Mouse (Mus musculus) spleen, postnatal 10 days (tissue): ENCODE results near the gene Atp6v0a4.

ENCODE experiments used
- DNase-seq, 2 experiments: peaks; one replicate each; pipeline ENCODE4 v3.0.0; 2021 to 2022; ENCODE audit warnings: low spot score in 2 of 2

Atp6v0a4 gene

DNA sequence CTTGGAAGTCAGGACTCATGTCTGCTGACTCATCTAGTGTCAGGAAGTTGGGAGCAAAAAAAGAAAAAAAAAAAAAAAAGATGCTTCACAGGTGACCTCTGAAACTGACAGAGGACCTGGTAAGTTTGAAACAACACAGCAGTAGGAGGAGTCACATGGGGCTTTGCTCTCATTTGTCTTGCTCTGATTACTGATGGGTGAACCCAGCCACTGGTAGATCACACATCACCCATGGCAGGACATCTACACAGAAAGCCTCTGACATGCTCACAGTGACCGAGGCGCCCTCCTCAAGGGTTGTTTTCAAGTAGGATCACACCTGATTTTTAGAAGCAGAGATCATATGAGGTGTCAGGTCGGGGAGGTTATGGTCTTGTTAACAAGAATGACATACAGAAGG lies 1.1 kb upstream of the Atp6v0a4 start:
- no peak for DNase-seq

GRCm38 (mm10) chr6:38124882-38125281 lies 496 bp upstream of the Atp6v0a4 start:
- no peak for DNase-seq

GRCm38 (mm10) chr6:38123471-38124206 lies 747 bp downstream of the Atp6v0a4 start:
- no peak for DNase-seq

- DNase-seq: no peak
Observed at GRCm38 (mm10) chr6:38122791-38123190, 1.6 kb downstream of the Atp6v0a4 start.

DNA sequence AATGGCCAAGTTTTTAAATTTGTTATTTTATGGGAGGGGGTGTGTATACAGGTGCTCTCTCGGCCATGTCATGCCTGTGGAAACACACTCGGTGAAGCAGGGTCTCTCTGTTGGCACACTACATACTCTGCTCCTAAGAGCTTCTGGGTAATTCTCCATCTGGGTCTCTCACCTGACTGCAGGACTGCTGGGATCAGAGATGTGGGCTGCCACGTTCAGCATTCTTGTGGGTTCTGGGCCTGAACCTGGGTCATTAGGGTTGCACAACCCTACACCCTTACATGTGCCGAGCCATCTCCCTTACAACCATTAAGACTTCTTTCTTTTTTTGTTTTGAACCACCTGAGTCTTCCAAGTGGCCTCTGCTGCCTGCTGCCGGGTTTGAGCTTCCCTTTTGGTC lies 2.5 kb downstream of the Atp6v0a4 start:
- no peak for DNase-seq

- no peak for DNase-seq
Observed at GRCm38 (mm10) chr6:38120681-38121371, 3.6 kb downstream of the Atp6v0a4 start.

DNA sequence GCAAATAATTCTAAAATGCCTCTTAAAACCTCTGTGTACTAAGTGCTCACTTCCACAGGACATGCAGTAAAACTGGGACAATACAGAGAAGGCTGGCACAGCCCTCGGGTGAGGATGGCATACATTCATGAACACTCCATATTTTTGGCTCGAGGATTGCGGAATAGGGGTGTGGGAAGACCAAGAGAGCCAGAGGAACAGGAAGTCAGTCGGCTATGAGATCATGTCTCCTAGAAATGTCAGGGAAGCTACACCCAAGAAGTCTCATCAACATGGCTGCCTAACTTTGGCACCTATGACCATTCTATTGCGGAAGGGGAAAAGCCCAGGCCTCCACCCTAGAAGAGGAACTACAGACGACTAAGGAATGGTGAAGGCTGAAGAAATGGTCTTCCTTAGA lies 6.0 kb downstream of the Atp6v0a4 start:
- DNase-seq: no peak

DNA sequence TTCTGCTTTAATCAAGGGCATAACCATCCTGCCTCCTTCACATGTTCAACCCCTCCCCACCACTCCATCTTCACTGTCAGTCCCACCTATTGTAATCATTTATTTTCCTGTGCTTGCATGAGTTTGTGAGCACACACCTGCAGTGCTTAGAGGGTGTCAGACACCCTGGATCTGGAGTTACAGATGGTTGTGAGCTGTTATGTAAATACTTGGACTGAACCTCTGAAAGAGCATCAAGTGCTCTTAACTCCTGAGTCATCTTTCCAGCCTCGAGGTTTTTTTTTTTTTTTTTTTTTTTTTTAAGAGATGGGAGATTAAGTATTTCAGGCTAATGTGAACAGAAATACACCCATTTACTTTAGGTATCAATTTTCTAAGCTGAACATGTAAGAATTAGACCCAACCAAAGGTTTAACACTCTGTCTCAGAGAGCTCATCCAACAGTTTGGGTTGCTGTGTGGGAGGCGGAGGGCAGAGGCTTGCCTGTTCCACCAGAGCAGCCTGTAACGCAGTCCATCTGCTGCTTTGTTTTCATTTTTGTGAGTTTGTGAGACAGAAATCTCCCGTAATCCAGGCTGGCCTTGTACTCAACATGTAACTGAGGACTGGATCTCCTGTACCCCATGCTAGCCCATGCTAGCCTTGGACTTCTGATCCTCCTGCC lies 8.1 kb downstream of the Atp6v0a4 start:
- DNase-seq: no peak

- no peak for DNase-seq
Observed at GRCm38 (mm10) chr6:38110859-38111258, 13.5 kb downstream of the Atp6v0a4 start.

GRCm38 (mm10) chr6:38109871-38110270 lies 14.5 kb downstream of the Atp6v0a4 start:
- no peak for DNase-seq

GRCm38 (mm10) chr6:38109160-38109795 lies 15.1 kb downstream of the Atp6v0a4 start, which contains the start of gene Tmem213:
Gene Tmem213 (plus strand): TSS chr6:38109255.
- DNase-seq: no peak

- no peak for DNase-seq
Observed at GRCm38 (mm10) chr6:38108449-38108848, 15.9 kb downstream of the Atp6v0a4 start.

DNA sequence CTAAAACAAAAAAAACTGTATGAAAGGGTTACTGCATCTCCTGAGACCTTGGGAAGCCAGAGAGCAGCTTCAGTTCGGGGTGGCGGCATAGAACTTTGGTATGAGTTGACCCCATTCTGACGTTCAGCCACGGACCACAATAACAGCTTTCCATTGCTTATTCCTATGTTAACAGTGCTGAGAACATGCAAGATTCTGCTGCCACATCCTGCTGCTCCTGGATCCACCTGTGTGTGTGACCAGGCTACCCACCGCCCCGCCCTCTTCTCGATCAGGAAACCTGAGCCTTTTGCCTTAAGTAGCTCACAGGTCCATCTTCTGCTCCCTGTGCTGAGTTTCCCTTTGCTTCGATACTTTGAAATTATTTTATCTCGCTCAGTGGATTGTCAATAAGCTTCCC lies 18.5 kb downstream of the Atp6v0a4 start:
- no peak for DNase-seq

GRCm38 (mm10) chr6:38103775-38104174 lies 20.6 kb downstream of the Atp6v0a4 start:
- no peak for DNase-seq

DNA sequence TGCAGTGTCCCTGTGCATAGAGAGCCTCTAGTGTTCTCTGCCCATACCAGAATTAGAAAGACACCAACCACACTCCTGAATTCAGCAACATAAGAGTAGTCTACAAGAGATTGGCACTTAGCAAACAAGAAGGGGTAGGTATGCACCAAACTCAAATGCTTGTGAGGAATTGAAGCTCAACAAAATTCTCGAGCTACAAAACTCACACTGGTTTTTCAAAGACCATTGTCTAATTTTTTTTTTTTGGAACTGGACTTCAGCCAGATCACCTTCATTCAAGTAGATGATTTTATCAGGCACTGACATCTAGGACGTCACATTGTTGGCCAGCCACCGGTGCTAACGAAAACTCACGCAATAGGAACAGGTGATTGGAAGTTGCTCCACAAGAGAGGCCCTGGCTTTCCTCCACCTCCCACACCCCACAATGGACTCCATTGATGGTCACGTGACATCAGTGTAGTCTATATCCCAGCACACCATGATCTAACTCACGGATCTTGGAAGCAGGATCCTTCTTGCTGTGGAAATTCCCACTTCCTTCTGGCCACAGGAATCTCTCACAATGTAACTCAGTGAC lies 22.1 kb downstream of the Atp6v0a4 start:
- no peak for DNase-seq

- DNase-seq: no peak
Observed at GRCm38 (mm10) chr6:38096961-38097370, 27.4 kb downstream of the Atp6v0a4 start.

DNA sequence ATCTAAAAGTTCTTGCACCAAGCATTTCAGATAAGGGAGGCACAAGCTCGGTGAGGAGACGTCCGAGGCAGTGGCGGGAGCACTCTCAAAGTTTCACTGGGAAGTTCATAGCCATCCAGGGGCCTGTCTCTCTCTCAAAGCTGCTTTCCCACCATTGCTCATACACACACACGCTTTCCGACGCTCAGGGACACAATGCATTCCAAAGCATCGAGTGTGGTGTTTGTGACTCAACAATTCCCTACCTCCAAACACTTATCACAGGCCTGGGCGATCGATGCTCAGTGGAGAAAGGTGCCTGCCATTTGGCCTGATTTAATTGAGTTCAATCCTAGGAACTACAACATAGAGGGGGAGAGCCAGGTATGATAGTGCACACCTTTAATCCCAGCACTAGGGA lies 29.7 kb downstream of the Atp6v0a4 start:
- no peak for DNase-seq

GRCm38 (mm10) chr6:38092539-38092938 lies 31.8 kb downstream of the Atp6v0a4 start:
- no peak for DNase-seq

DNA sequence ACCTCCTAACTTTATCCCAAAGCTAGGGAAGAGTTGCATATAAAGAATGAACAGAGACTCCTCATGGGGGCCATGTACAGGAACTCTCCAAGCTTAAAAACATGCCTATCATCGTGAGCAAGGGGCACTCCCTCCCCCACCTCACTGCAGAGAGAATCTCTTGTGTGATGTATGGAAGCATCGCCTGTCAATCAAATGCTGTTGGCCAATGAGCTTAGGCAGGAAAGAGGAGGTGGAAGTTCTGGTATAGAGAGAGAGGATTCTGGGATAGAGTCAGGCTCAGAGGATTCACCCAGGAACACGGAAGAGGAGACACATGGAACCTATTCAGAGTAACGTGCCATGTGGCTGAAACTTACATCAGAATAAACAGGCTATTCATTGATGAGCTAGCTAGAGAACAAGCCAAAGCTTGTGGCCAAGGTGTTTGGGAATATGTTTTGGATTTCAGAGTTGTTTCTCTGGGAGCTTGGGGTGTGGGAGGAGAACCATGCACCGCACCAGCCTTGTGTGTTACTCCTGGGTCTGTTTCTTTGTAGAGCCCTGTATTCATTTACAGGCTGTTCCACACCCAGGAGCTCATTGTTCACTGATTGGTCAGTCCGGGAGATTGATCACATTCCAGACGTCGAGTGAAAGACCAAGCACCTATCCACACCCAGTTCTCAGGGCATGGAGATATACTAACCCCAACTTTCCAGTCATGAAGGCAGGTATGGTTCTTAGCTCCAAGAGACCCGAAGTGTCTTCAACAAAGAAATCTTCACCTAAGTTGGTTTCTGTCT lies 37.0 kb downstream of the Atp6v0a4 start:
- no peak for DNase-seq

- DNase-seq: no peak
Observed at GRCm38 (mm10) chr6:38083204-38083603, 41.2 kb downstream of the Atp6v0a4 start.

DNA sequence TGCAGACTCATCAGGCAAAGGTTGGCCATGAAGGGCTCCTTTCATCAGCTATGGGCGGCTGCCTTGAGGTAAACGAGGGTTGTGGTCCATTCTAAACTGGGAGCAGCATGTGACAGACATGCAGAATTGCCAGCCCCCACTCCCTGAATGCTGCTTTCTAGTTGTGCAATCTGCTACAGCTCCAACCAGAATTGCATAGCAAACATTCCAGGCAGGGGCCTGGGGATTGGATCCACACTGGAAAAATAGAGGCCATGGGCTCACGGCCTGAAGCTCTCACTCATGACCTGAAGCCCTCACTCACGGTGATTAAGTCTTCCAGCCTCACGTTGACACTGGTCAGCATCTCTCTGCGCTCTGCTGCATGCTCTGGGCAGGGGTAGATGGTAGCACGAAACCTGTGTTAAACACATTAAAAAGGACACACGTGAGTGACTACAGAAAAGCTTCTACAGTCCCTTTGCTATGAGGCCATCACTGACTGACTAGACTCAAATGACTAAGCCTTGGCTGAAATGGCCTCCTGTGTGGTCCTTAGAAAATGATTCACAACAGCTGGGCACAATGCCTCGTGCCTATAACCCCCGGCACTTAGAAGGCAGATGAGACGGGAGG lies 42.6 kb downstream of the Atp6v0a4 start:
- no peak for DNase-seq
